Mouse (Mus musculus) hindbrain, embryonic 14.5 days (tissue): ENCODE data around the gene Prrg2. TPM values are rescaled to one million over a fixed set of nuclear protein-coding genes. Genes with fewer than 3 reads are reported as not detected.

Experiments
- ATAC-seq: fragments of 200-750 bp; cut with Nextera tagmentation; 2 replicates; pipeline ENCODE4 v1.8.0; 2017; ENCODE audit warnings: moderate number of reproducible peaks, mild to moderate bottlenecking, moderate TSS enrichment, moderate library complexity; ENCODE audit not compliant: low FRiP score
- DNase-seq: peaks from one replicate; pipeline ENCODE4 v3.0.0-alpha.2; 2015; ENCODE audit warnings: low spot score
- H3K27ac ChIP-seq: fragments of 300-500 bp; sonication (generic); 2 replicates; pipeline ENCODE4 v1.5.1; 2014; ENCODE audit warnings: mild to moderate bottlenecking, moderate library complexity
- H3K27me3 ChIP-seq: fragments of 300-500 bp; sonication (generic); 2 replicates; pipeline ENCODE4 v1.6.1; 2014; ENCODE audit warnings: mild to moderate bottlenecking, low read length, mixed read lengths; ENCODE audit not compliant: control insufficient read depth, insufficient read depth
- H3K36me3 ChIP-seq: fragments of 300-500 bp; sonication (generic); replicated peaks from 2 replicates; pipeline ENCODE4 v1.6.1; 2014; ENCODE audit not compliant: control insufficient read depth, insufficient read depth
- H3K4me1 ChIP-seq: fragments of 300-500 bp; sonication (generic); replicated peaks from 2 replicates; pipeline ENCODE4 v1.6.1; 2014; ENCODE audit warnings: antibody characterized with exemption, low read length, mixed read lengths; ENCODE audit not compliant: control insufficient read depth, insufficient read depth
- H3K4me2 ChIP-seq: fragments of 300-500 bp; sonication (generic); replicated peaks from 2 replicates; pipeline ENCODE4 v1.6.1; 2014; ENCODE audit warnings: mild to moderate bottlenecking, moderate library complexity
- H3K4me3 ChIP-seq: fragments of 300-500 bp; sonication (generic); replicated peaks from 2 replicates; pipeline ENCODE4 v1.5.1; 2014; ENCODE audit warnings: mild to moderate bottlenecking, low read length
- H3K9ac ChIP-seq: fragments of 300-500 bp; sonication (generic); 2 replicates; pipeline ENCODE4 v1.6.1; 2014
- H3K9me3 ChIP-seq: fragments of 300-500 bp; sonication (generic); 2 replicates; pipeline ENCODE4 v1.6.1; 2016; ENCODE audit warnings: low read length; ENCODE audit not compliant: control insufficient read depth
- WGBS: fragments of 180-500 bp; shearing (Covaris S2); extraction: QIAGEN DNeasy Blood & Tissue Kit; methylation state at CpG from one replicate; pipeline ENCODE4 v1.1.7; 2014; 5-methylcytosine and 5-hydroxymethylcytosine counted together
- polyA plus RNA-seq: library from polyadenylated mRNA; unstranded; fragments of >200 nt; fragmentation: Nextera tagmentation; extraction: Ambion mirVana; gene quantifications from 2 replicates; pipeline ENCODE4 v1.2.1, GENCODE M21; 2014

The Prrg2 gene
- polyA plus RNA-seq, 1 experiment from 2014 or later, result 12.8 TPM

DNA sequence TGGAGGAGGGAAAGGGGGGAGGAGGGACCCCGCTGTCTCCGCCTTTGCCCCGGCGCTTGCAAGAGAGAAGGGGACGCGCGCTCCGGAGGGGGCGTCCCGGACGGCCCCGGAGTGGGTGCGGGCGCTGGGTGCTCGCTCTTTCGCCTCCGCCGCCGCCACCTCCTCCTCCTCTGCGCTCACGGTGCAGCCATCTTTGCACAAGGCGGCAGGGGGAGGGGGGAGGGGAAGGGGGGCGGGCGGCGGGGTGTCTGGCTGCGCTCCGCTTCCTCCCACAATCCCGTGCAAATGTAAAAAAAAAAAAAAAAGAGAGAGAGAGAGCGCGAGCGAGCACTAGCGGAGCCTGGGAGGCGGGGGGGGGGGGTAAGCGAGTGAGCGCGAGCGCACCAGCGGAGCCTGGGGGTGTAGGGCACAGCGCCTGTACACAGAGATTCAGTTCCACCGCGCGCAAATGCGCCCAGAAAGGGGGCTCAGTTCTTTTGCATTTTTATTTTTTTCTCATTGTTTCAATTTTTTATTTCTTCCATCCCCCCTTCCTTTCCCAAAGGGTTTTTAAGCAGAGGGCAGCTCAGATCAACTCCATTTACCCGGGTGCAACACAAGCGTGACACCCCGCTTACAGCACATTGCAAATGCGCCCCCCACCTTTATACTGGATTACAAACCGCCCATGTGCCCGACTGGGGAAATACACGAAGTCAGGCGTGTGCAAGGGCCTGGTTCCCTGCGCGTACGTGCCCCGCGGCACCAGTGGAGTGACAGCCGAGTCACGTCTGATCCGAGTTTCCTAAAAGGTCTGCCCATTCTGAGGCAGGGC, 9.2 kb downstream of the Prrg2 start:
- Histone ChIP-seq H3K36me3 (peaks cover 19% of the 10 kb centered on the region), H3K27me3 (no peaks in the 10 kb centered on the region), H3K27ac (peak overlapping the region; percentile 100), H3K9me3 (no peaks in the 10 kb centered on the region), H3K4me1 (peaks cover 18% of the 10 kb centered on the region), H3K9ac (peak overlapping the region; percentile 91), H3K4me3 (peak overlapping the region; percentile 59), H3K4me2 (peak overlapping the region; percentile 99)
- ATAC-seq (peak; percentile 55), DNase-seq (peak; percentile 79)
- WGBS, result under 1% methylated on average over 27 of the region's 59 CpGs

DNA sequence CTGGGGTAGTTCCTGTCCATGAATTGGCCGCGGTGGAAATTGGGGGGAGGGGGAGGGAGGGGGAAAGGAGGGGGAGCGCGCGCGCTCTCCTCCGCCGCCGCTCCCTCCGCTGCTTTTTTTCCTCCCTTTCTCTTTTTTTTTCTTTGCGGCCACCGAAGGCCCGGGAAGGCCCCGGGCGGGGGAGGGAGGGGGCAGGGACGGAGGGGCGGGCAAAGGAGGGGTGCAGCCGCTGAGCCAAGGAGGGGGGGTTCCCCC, 9.7 kb downstream of the Prrg2 start, which contains the start of gene Prr12:
Gene Prr12, minus strand, starts transcription at position 20 of the 255 bp plus-strand sequence.
- peak within 1 kb of the TSS; percentile 100 for H3K27ac ChIP-seq
- peaks cover 18% of the 10 kb centered on the region for H3K4me1 ChIP-seq
- peak within 1 kb of the TSS; percentile 99 for H3K4me2 ChIP-seq
- no peaks in the 10 kb centered on the region for H3K27me3 ChIP-seq
- peak within 1 kb of the TSS; percentile 91 for H3K9ac ChIP-seq
- H3K4me3 ChIP-seq, result peak within 1 kb of the TSS; percentile 59
- ATAC-seq (no peak), DNase-seq (peak; percentile 53)
- no peaks in the 10 kb centered on the region for H3K9me3 ChIP-seq
- peaks cover 25% of the 10 kb centered on the region for H3K36me3 ChIP-seq
- 0% methylated on average over 10 of the region's 18 CpGs for WGBS

DNA sequence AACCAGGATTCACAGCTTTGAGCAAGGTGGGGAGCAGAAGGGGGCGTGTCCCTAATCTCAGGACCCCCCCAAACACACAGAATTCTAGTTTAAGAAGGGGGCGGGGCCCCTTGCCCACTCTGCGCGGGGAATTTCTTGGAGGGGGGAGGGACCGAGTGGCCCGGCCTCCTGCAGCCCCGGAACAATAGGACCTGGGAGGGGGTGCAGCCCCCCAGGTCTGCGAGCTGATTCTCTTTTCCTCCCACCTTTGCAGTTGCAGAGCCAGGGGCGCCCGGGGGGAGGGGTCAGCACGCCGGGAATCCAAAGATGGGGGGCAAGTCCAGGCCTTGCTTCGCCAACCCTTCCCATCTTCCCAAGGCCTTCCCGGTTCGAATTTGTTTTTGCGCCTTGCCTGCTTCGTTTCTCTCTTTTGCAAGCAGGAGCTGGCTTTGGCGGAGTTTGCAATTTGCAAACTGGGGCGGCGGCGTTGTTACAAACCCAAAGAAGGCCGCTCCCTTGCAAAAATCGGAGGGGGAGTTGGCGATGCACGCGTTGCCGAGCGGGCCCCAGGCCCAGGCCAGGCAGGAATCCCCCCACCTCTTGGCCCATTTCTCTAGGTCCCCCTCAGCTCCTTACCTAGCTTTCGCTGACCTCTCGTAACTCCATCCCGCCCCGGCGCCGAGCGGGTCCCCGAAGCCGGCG, 10.2 kb downstream of the Prrg2 start:
- no peak for DNase-seq
- no peaks in the 10 kb centered on the region for H3K9me3 ChIP-seq
- no peaks in the 10 kb centered on the region for H3K27me3 ChIP-seq
- peaks cover 29% of the 10 kb centered on the region for H3K36me3 ChIP-seq
- ATAC-seq, result no peak
- peak overlapping the region; percentile 59 for H3K4me3 ChIP-seq
- peak overlapping the region; percentile 91 for H3K9ac ChIP-seq
- H3K27ac ChIP-seq, result peak overlapping the region; percentile 100
- H3K4me2 ChIP-seq, result peak overlapping the region; percentile 99
- WGBS, result under 1% methylated on average over 38 of the region's 38 CpGs
- peaks cover 18% of the 10 kb centered on the region for H3K4me1 ChIP-seq

DNA sequence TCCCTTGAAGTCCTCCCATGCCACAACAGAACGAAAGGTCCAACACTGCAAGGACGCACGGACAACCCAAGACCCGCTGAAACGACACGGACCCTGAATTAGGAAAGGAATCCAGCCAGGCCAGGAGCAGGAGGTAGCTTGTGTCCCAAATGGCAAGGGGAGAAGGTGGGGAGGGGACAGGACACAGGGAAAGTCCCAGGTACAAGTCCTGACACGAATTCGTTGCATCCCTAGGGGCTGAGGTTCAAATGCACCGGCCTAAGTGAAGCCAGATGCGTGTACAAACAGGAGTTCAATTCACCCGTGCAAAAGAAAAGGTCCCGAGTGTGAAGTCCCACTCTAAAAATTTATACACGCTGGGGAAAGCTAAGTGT, 10.9 kb downstream of the Prrg2 start:
- Histone ChIP-seq H3K9ac (peak overlapping the region; percentile 91), H3K4me1 (peaks cover 18% of the 10 kb centered on the region), H3K36me3 (peaks cover 37% of the 10 kb centered on the region), H3K27ac (peak overlapping the region; percentile 100), H3K4me3 (peak overlapping the region; percentile 59), H3K4me2 (peak overlapping the region; percentile 99), H3K9me3 (no peaks in the 10 kb centered on the region), H3K27me3 (no peaks in the 10 kb centered on the region)
- no peak for DNase-seq
- under 1% methylated on average over 13 of the region's 13 CpGs for WGBS
- no peak for ATAC-seq

DNA sequence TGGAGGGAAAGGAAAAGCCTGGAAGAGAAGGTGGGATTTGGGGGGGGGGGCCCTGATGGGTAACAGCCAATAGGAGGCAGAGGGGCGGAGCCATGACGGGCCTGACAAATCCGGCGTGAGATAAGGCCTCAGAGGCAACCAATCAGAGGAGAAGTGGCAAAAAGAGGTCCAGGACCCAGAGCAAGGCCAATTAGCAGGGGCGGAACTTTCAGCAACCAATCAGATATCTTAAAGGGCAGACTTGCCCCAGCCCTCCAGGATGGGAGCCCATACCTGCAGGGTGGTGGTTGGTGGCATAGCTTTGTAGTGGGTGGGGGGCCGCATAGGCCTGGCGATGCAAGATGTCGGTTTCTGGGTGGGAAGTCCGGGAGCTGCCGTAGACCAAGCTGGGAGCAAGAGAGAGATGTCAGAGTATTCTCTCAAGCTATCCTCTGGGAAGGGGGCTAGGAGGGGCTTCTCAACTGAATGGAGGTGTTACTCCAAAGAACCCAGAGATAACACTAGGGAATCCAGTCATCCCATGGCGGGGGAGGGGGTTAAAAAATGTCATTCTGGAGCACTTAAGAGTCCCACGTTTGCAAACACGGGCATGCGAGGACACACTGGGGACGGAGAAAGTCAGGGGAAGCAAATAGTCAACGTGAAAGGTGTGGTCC, 11.4 kb downstream of the Prrg2 start:
- peaks cover 42% of the 10 kb centered on the region for H3K36me3 ChIP-seq
- peaks cover 18% of the 10 kb centered on the region for H3K4me1 ChIP-seq
- H3K27me3 ChIP-seq, result no peaks in the 10 kb centered on the region
- WGBS, result 5% methylated on average over 16 of the region's 16 CpGs
- H3K9me3 ChIP-seq, result no peaks in the 10 kb centered on the region
- H3K4me3 ChIP-seq, result peak overlapping the region; percentile 59
- H3K4me2 ChIP-seq, result peak overlapping the region; percentile 99
- ATAC-seq (peak; percentile 67), DNase-seq (peak; percentile 82)
- peak overlapping the region; percentile 100 for H3K27ac ChIP-seq
- peak overlapping the region; percentile 91 for H3K9ac ChIP-seq

DNA sequence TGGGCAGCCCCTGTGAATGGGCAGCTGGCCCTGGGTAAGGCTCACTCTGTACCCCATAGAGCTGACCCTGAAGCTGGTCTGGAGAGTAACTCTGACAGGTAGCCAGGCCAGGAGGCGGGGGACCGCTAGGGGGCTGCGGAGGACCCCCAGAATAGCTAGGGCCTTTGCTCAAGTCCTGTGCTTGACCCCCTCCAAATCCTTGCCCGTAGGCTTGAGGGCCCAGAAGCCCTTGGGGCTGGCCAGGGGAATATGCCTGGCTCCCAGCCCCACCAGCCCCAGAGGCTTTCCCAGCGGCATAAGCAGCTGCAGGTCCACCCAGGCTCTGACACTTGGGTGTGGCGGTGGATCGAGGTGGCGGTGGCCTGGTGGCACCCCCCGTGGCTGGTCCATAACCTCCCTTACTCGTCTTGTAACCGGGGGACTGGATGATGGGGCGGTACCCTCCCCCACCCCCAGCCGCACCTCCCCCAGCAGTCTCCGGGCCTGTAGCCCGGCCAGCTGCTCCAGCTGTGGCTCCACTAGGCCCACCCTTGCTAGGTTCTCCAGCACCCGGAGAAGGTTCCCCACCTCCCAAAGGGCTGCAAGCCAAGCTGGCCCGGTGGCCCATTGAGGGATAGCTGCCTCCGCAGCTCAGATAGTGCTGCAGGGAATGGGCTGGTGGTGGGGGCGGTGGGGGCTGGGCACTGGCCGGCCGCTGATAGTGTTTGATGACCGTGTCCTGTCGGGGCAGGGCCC, 13.4 kb downstream of the Prrg2 start:
- no peaks in the 10 kb centered on the region for H3K9me3 ChIP-seq
- 90% methylated on average over 22 of the region's 23 CpGs for WGBS
- peaks cover 18% of the 10 kb centered on the region for H3K4me1 ChIP-seq
- H3K9ac ChIP-seq, result no peak overlapping the region
- no peak overlapping the region for H3K4me3 ChIP-seq
- no peaks in the 10 kb centered on the region for H3K27me3 ChIP-seq
- DNase-seq, result no peak
- no peak for ATAC-seq
- no peak overlapping the region for H3K27ac ChIP-seq
- H3K4me2 ChIP-seq, result no peak overlapping the region
- H3K36me3 ChIP-seq, result peaks cover 62% of the 10 kb centered on the region

DNA sequence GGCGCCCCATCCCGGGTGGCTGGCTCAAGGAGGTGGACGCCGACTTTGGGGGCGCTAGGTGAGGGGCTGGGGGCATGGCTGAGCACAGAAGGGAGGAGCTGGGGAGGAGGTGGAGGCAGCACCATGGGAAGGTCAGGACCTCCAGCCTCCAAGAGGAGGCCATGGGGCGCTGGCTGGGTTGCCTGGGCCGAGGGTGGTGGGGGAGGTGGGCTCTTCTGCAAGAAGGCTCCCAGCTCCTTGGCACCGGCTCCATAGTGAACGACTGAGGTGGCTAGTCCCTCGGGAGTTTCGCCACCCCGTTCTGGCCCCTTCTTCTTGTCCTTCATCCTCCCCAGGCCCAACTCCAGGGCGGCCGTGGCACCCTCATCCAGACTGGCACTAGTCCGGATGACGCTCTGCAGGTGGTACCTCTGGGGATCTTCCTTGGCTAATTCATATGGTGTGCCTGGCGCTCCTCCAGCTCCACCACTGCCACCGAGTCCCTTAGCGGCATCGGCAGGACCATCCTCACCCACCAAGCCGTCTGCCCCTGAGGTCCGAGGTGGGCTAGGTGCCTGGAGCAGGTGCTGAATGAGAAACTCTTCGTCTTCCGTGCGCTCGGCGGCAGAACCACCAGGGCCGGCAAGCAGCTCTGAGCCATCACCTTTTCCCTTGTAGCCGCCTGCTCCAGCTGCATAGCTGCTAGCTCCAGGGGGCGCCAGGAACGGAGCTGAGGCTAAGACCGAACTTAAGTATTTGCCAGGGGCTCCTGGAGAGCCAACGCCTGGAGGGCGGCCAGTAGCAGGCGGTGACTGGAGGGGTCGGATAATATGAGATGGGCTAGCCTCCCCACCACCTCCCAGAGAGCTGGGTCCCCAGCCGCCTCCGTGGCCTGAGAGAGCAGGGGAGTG, 14.2 kb downstream of the Prrg2 start:
- no peaks in the 10 kb centered on the region for H3K9me3 ChIP-seq
- peaks cover 70% of the 10 kb centered on the region for H3K36me3 ChIP-seq
- no peak overlapping the region for H3K27ac ChIP-seq
- 93% methylated on average over 38 of the region's 38 CpGs for WGBS
- H3K27me3 ChIP-seq, result no peaks in the 10 kb centered on the region
- ATAC-seq (no peak), DNase-seq (no peak)
- peaks cover 15% of the 10 kb centered on the region for H3K4me1 ChIP-seq
- no peak overlapping the region for H3K4me3 ChIP-seq
- no peak overlapping the region for H3K9ac ChIP-seq
- no peak overlapping the region for H3K4me2 ChIP-seq

DNA sequence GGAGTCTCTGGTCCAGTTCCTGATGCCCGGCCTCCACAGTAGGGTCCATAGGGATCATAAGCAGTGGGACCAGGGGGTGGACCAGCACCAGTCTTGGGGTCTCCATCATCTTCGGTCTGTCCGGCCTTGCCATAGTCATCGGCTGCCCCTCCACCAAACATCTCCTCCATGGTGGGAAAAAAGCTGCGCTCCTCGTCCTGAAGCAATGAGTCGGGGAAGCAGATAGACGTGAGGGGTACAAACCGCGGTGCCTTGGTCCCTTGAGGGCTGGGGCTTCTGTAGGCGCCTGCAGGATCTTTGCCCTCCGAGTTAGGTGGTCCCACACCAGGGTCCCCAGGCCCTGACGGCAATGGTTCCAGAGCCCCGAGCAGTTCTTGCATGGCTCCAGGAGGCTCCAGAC, 15.0 kb downstream of the Prrg2 start:
- Histone ChIP-seq H3K4me2 (no peak overlapping the region), H3K9ac (no peak overlapping the region), H3K4me1 (peaks cover 15% of the 10 kb centered on the region), H3K27me3 (no peaks in the 10 kb centered on the region), H3K27ac (no peak overlapping the region), H3K9me3 (no peaks in the 10 kb centered on the region), H3K4me3 (no peak overlapping the region), H3K36me3 (peaks cover 78% of the 10 kb centered on the region)
- WGBS, result 98% methylated on average over 14 of the region's 14 CpGs
- DNase-seq, result no peak
- ATAC-seq, result no peak
